Mouse (Mus musculus) granulocyte monocyte progenitor cell, adult 5-6 weeks (primary cell): Measurements from ENCODE around the gene Mbtps2. TPM values are rescaled to one million over a fixed set of nuclear protein-coding genes. Genes with fewer than 3 reads are reported as not detected.
A peak's percentile ranks its signal among the peaks of the same experiment; 100 is the strongest.

Experiments
- ATAC-seq: replicated peaks from 2 replicates; pipeline ENCODE4 v1.8.0; 2016; ENCODE audit warnings: mild to moderate bottlenecking, moderate TSS enrichment, inconsistent platforms; ENCODE audit not compliant: poor library complexity, severe bottlenecking
- total RNA-seq, 2 experiments: library from RNA; stranded (forward) in 1 of 2; stranded (reverse) in 1 of 2; fragments of 200-712, 200-1000 nt in 1 of 2; fragments of >200 nt in 1 of 2; fragmentation: Nextera tagmentation in 1 of 2; gene quantifications; 2 replicates each; pipeline ENCODE4 v1.2.3; 2014 to 2017

Gene Mbtps2
- total RNA-seq, 2 experiments from 2014 or later = 16.3 to 28.6 TPM

- no peak for ATAC-seq
These were observed 92.1 kb downstream of the Mbtps2 start for GRCm38 (mm10) chrX:157506400-157506799.

- no peak for ATAC-seq
These were observed 94.0 kb downstream of the Mbtps2 start for GRCm38 (mm10) chrX:157504506-157504905.

- no peak; the same call in 1 of the 2 replicates for ATAC-seq
These were observed 96.6 kb downstream of the Mbtps2 start for GRCm38 (mm10) chrX:157501871-157502270.

- no peak for ATAC-seq
These were observed 98.5 kb downstream of the Mbtps2 start for GRCm38 (mm10) chrX:157500004-157500403.

- no peak for ATAC-seq
These were observed 105.4 kb downstream of the Mbtps2 start for GRCm38 (mm10) chrX:157493159-157493558.

GRCm38 (mm10) chrX:157491944-157492726 is 106.4 kb downstream of the Mbtps2 start, which contains the start of gene Sms:
Sms (minus strand) TSS chrX:157492287.
- ATAC-seq = peak; percentile 85

GRCm38 (mm10) chrX:157491145-157491935 is 107.2 kb downstream of the Mbtps2 start:
- ATAC-seq = peak; percentile 45

- ATAC-seq = 0 out of 2 replicates have a peak, but pooled peaks have one; percentile 26
These were observed 107.8 kb downstream of the Mbtps2 start for GRCm38 (mm10) chrX:157490769-157491144.

- no peak for ATAC-seq
These were observed 108.4 kb downstream of the Mbtps2 start for GRCm38 (mm10) chrX:157489871-157490721.

- ATAC-seq = no peak
These were observed 109.7 kb downstream of the Mbtps2 start for GRCm38 (mm10) chrX:157488831-157489230.

- peak; percentile 45; the same call in 1 of the 2 replicates for ATAC-seq
These were observed 111.8 kb downstream of the Mbtps2 start for GRCm38 (mm10) chrX:157486765-157487164.

Other genes starting within 250 kb of the Mbtps2 start
- 1.3 TPM in 1 of 2 replicates, not detected in the other for gene Phex, start 183.4 kb downstream of the Mbtps2 start, total RNA-seq (2014; fragmentation: Nextera tagmentation)
- 0.17 and 0.21 TPM in 2 replicates for gene Phex, start 183.4 kb downstream of the Mbtps2 start, total RNA-seq (2017)
- gene Sms, start 106.4 kb downstream of the Mbtps2 start, total RNA-seq (2014; fragmentation: Nextera tagmentation) = 53.8 and 60.7 TPM in 2 replicates
- 84.7 and 118 TPM in 2 replicates for gene Sms, start 106.4 kb downstream of the Mbtps2 start, total RNA-seq (2017)
- gene Yy2, start 29.7 kb downstream of the Mbtps2 start, total RNA-seq (2014; fragmentation: Nextera tagmentation) = 3.8 and 6.2 TPM in 2 replicates
- 1.5 and 4.5 TPM in 2 replicates for gene Yy2, start 29.7 kb downstream of the Mbtps2 start, total RNA-seq (2017)
- not detected in 2 replicates for gene Smpx, start 100.2 kb upstream of the Mbtps2 start, total RNA-seq (2014; fragmentation: Nextera tagmentation)
- gene Smpx, start 100.2 kb upstream of the Mbtps2 start, total RNA-seq (2017) = not detected in 2 replicates
- gene Klhl34, start 219.7 kb upstream of the Mbtps2 start, total RNA-seq (2014; fragmentation: Nextera tagmentation) = not detected in 2 replicates
- not detected in 2 replicates for gene Klhl34, start 219.7 kb upstream of the Mbtps2 start, total RNA-seq (2017)